Mouse (Mus musculus) heart, embryonic 10.5 days (tissue): ENCODE results near the gene Ncoa7. TPM values are rescaled to one million over a fixed set of nuclear protein-coding genes. Genes with fewer than 3 reads are reported as not detected.
A peak's percentile ranks its signal among the peaks of the same experiment; 100 is the strongest.

Experiments used
- DNase-seq: peaks from one replicate; pipeline ENCODE4 v3.0.0-alpha.2; 2017; ENCODE audit warnings: low spot score
- H3K27ac ChIP-seq: fragments of 300-500 bp; sonication (generic); 2 replicates; pipeline ENCODE4 v1.5.1; 2016; ENCODE audit warnings: mild to moderate bottlenecking
- H3K27me3 ChIP-seq: fragments of 300-500 bp; sonication (generic); 2 replicates; pipeline ENCODE4 v1.6.1; 2016; ENCODE audit warnings: mild to moderate bottlenecking; ENCODE audit not compliant: poor library complexity, insufficient read depth, severe bottlenecking
- H3K36me3 ChIP-seq: fragments of 300-500 bp; sonication (generic); 2 replicates; pipeline ENCODE4 v1.6.1; 2016; ENCODE audit warnings: mild to moderate bottlenecking, moderate library complexity
- H3K4me1 ChIP-seq: fragments of 300-500 bp; sonication (generic); 2 replicates; pipeline ENCODE4 v1.6.1; 2016; ENCODE audit warnings: mild to moderate bottlenecking
- H3K4me3 ChIP-seq: fragments of 300-500 bp; sonication (generic); 2 replicates; pipeline ENCODE4 v1.5.1; 2016; ENCODE audit warnings: mild to moderate bottlenecking, moderate library complexity
- H3K9me3 ChIP-seq: fragments of 300-500 bp; sonication (generic); 2 replicates; pipeline ENCODE4 v1.6.1; 2016; ENCODE audit warnings: mild to moderate bottlenecking, moderate library complexity
- WGBS: fragments of 180-500 bp; shearing (Covaris S2); methylation state at CpG from one replicate; pipeline ENCODE4 v1.1.7; 2016; 5-methylcytosine and 5-hydroxymethylcytosine counted together
- polyA plus RNA-seq: library from polyadenylated mRNA; unstranded; fragments of >200 nt; fragmentation: Nextera tagmentation; extraction: Ambion mirVana; gene quantifications from 2 replicates; pipeline ENCODE4 v1.2.1, GENCODE M21; 2016

Gene Ncoa7
- polyA plus RNA-seq, 1 experiment from 2014 or later = 7.1 TPM

- no peaks in the 10 kb centered on the region for H3K9me3 ChIP-seq
- whole genome bisulfite sequencing = 87% methylated on average over 3 of the region's 3 CpGs
- peaks cover 9% of the 10 kb centered on the region; the same call in 1 of the 2 replicates for H3K36me3 ChIP-seq
- H3K27ac ChIP-seq = 0 out of 2 replicates have a peak overlapping the region, but pooled peaks have one; percentile 19
- H3K27me3 ChIP-seq = no peaks in the 10 kb centered on the region
- no peaks in the 10 kb centered on the region for H3K4me1 ChIP-seq
- no peak overlapping the region for H3K4me3 ChIP-seq
- DNase-seq = no peak
Observed at GRCm38 (mm10) chr10:30720556-30720955, 82.6 kb downstream of the Ncoa7 start.

- Histone ChIP-seq H3K27me3 (no peaks in the 10 kb centered on the region), H3K36me3 (peaks cover 9% of the 10 kb centered on the region; the same call in 1 of the 2 replicates), H3K4me1 (no peaks in the 10 kb centered on the region), H3K27ac (no peak overlapping the region), H3K4me3 (no peak overlapping the region), H3K9me3 (no peaks in the 10 kb centered on the region)
- DNase-seq = no peak
- 71% methylated on average over 1 of the region's 1 CpGs for whole genome bisulfite sequencing
Observed at GRCm38 (mm10) chr10:30719947-30720346, 83.2 kb downstream of the Ncoa7 start.

GRCm38 (mm10) chr10:30718703-30719340, 84.3 kb downstream of the Ncoa7 start:
- Histone ChIP-seq H3K27me3 (no peaks in the 10 kb centered on the region), H3K4me1 (no peaks in the 10 kb centered on the region), H3K36me3 (peaks cover 9% of the 10 kb centered on the region; the same call in 1 of the 2 replicates), H3K27ac (no peak overlapping the region), H3K9me3 (no peaks in the 10 kb centered on the region), H3K4me3 (no peak overlapping the region)
- DNase-seq = no peak
- 26% methylated on average over 4 of the region's 4 CpGs for WGBS

- H3K27ac ChIP-seq = no peak overlapping the region
- H3K4me3 ChIP-seq = no peak overlapping the region
- H3K27me3 ChIP-seq = no peaks in the 10 kb centered on the region
- H3K36me3 ChIP-seq = peaks cover 9% of the 10 kb centered on the region; the same call in 1 of the 2 replicates
- no peaks in the 10 kb centered on the region for H3K9me3 ChIP-seq
- no peaks in the 10 kb centered on the region for H3K4me1 ChIP-seq
- no peak for DNase-seq
Observed at GRCm38 (mm10) chr10:30716171-30716570, 87.0 kb downstream of the Ncoa7 start.

- no peak for DNase-seq
- 88% methylated on average over 1 of the region's 1 CpGs for WGBS
Observed at GRCm38 (mm10) chr10:30712540-30712939, 90.6 kb downstream of the Ncoa7 start.

GRCm38 (mm10) chr10:30709846-30710403, 93.2 kb downstream of the Ncoa7 start:
- H3K27me3 ChIP-seq = no peaks in the 10 kb centered on the region
- H3K4me1 ChIP-seq = no peaks in the 10 kb centered on the region
- WGBS = 86% methylated on average over 7 of the region's 7 CpGs
- H3K27ac ChIP-seq = no peak overlapping the region
- no peaks in the 10 kb centered on the region for H3K9me3 ChIP-seq
- no peak for DNase-seq
- H3K36me3 ChIP-seq = no peaks in the 10 kb centered on the region
- no peak overlapping the region for H3K4me3 ChIP-seq

More at GRCm38 (mm10) chr10:30712540-30712939, 90.6 kb downstream of the Ncoa7 start:
- no peaks in the 10 kb centered on the region for H3K9me3 ChIP-seq
- H3K27me3 ChIP-seq = no peaks in the 10 kb centered on the region
- H3K27ac ChIP-seq = no peak overlapping the region
- H3K4me3 ChIP-seq = no peak overlapping the region
- no peaks in the 10 kb centered on the region for H3K4me1 ChIP-seq
- H3K36me3 ChIP-seq = no peaks in the 10 kb centered on the region

- DNase-seq = no peak
- H3K9me3 ChIP-seq = no peaks in the 10 kb centered on the region
- no peak overlapping the region for H3K4me3 ChIP-seq
- no peak overlapping the region for H3K27ac ChIP-seq
- 87% methylated on average over 5 of the region's 5 CpGs for WGBS
- H3K27me3 ChIP-seq = no peaks in the 10 kb centered on the region
- 0 out of 2 replicates have a peak, but pooled peaks cover 3% of the 10 kb centered on the region for H3K36me3 ChIP-seq
- H3K4me1 ChIP-seq = no peaks in the 10 kb centered on the region
Observed at GRCm38 (mm10) chr10:30708039-30708438, 95.1 kb downstream of the Ncoa7 start.

- Histone ChIP-seq H3K4me3 (no peak overlapping the region), H3K27ac (no peak overlapping the region), H3K36me3 (peaks cover 10% of the 10 kb centered on the region; the same call in 1 of the 2 replicates), H3K4me1 (no peaks in the 10 kb centered on the region), H3K9me3 (no peaks in the 10 kb centered on the region), H3K27me3 (no peaks in the 10 kb centered on the region)
- DNase-seq = no peak
- WGBS = 87% methylated on average over 1 of the region's 1 CpGs
Observed at GRCm38 (mm10) chr10:30702663-30703062, 100.5 kb downstream of the Ncoa7 start.

- H3K27me3 ChIP-seq = no peaks in the 10 kb centered on the region
- peaks cover 18% of the 10 kb centered on the region for H3K36me3 ChIP-seq
- WGBS = 89% methylated on average over 3 of the region's 3 CpGs
- no peak for DNase-seq
- no peaks in the 10 kb centered on the region for H3K4me1 ChIP-seq
- H3K27ac ChIP-seq = no peak overlapping the region
- H3K4me3 ChIP-seq = no peak overlapping the region
- no peaks in the 10 kb centered on the region for H3K9me3 ChIP-seq
Observed at GRCm38 (mm10) chr10:30686862-30687261, 116.3 kb downstream of the Ncoa7 start.

GRCm38 (mm10) chr10:30683449-30683848, 119.7 kb downstream of the Ncoa7 start:
- Histone ChIP-seq H3K9me3 (no peaks in the 10 kb centered on the region), H3K27me3 (no peaks in the 10 kb centered on the region), H3K36me3 (no peaks in the 10 kb centered on the region), H3K4me1 (no peaks in the 10 kb centered on the region), H3K4me3 (no peak overlapping the region), H3K27ac (no peak overlapping the region)
- no peak for DNase-seq
- WGBS = 83% methylated on average over 4 of the region's 4 CpGs

GRCm38 (mm10) chr10:30679756-30680155, 123.4 kb downstream of the Ncoa7 start:
- Histone ChIP-seq H3K27ac (no peak overlapping the region), H3K36me3 (no peaks in the 10 kb centered on the region), H3K4me3 (no peak overlapping the region), H3K4me1 (no peaks in the 10 kb centered on the region), H3K27me3 (no peaks in the 10 kb centered on the region), H3K9me3 (no peaks in the 10 kb centered on the region)
- 91% methylated on average over 2 of the region's 2 CpGs for WGBS
- DNase-seq = no peak

GRCm38 (mm10) chr10:30678051-30678450, 125.1 kb downstream of the Ncoa7 start:
- DNase-seq = no peak
- Histone ChIP-seq H3K27ac (no peak overlapping the region), H3K36me3 (no peaks in the 10 kb centered on the region), H3K27me3 (no peaks in the 10 kb centered on the region), H3K4me3 (no peak overlapping the region), H3K9me3 (no peaks in the 10 kb centered on the region), H3K4me1 (no peaks in the 10 kb centered on the region)
- WGBS = 76% methylated on average over 2 of the region's 2 CpGs

GRCm38 (mm10) chr10:30674825-30675224, 128.3 kb downstream of the Ncoa7 start:
- 0 out of 2 replicates have a peak, but pooled peaks cover 6% of the 10 kb centered on the region for H3K36me3 ChIP-seq
- H3K4me3 ChIP-seq = no peak overlapping the region
- H3K4me1 ChIP-seq = no peaks in the 10 kb centered on the region
- no peak for DNase-seq
- H3K9me3 ChIP-seq = no peaks in the 10 kb centered on the region
- WGBS = 62% methylated on average over 3 of the region's 3 CpGs
- no peak overlapping the region for H3K27ac ChIP-seq
- no peaks in the 10 kb centered on the region for H3K27me3 ChIP-seq
